Mouse (Mus musculus) intestine, postnatal 0 days (tissue): ENCODE measurements around the gene Gss. TPM values are rescaled to one million over a fixed set of nuclear protein-coding genes. Genes with fewer than 3 reads are reported as not detected.

Experiments
- ATAC-seq: fragments of 200-750 bp; cut with Nextera tagmentation; 2 replicates; pipeline ENCODE4 v1.8.0; 2017; ENCODE audit warnings: mild to moderate bottlenecking, moderate TSS enrichment, moderate library complexity
- H3K27ac ChIP-seq: fragments of 300-500 bp; sonication (generic); 2 replicates; pipeline ENCODE4 v1.5.1; 2014; ENCODE audit warnings: mild to moderate bottlenecking, low read depth, low read length, moderate library complexity
- H3K27me3 ChIP-seq: fragments of 300-500 bp; sonication (generic); replicated peaks from 2 replicates; pipeline ENCODE4 v1.6.1; 2014; ENCODE audit warnings: low read length, mixed read lengths; ENCODE audit not compliant: control insufficient read depth, insufficient read depth
- H3K36me3 ChIP-seq: fragments of 300-500 bp; sonication (generic); 2 replicates; pipeline ENCODE4 v1.6.1; 2014; ENCODE audit warnings: mild to moderate bottlenecking, moderate library complexity; ENCODE audit not compliant: control insufficient read depth, insufficient read depth
- H3K4me1 ChIP-seq: fragments of 300-500 bp; sonication (generic); replicated peaks from 2 replicates; pipeline ENCODE4 v1.6.1; 2014; ENCODE audit warnings: antibody characterized with exemption, low read length, mixed read lengths; ENCODE audit not compliant: control insufficient read depth, insufficient read depth
- H3K4me2 ChIP-seq: fragments of 300-500 bp; sonication (generic); replicated peaks from 2 replicates; pipeline ENCODE4 v1.6.1; 2014; ENCODE audit warnings: low read depth, mild to moderate bottlenecking, moderate library complexity
- H3K4me3 ChIP-seq: fragments of 300-500 bp; sonication (generic); 2 replicates; pipeline ENCODE4 v1.5.1; 2014; ENCODE audit warnings: low read depth, low read length
- H3K9ac ChIP-seq: fragments of 300-500 bp; sonication (generic); 2 replicates; pipeline ENCODE4 v1.6.1; 2014; ENCODE audit warnings: mild to moderate bottlenecking, low read depth, low read length
- H3K9me3 ChIP-seq: fragments of 300-500 bp; sonication (generic); 2 replicates; pipeline ENCODE4 v1.6.1; 2016; ENCODE audit warnings: mixed run types; ENCODE audit not compliant: control insufficient read depth
- CTCF ChIP-seq: sonication (generic); IDR thresholded peaks from 2 replicates; pipeline ENCODE4 v1.5.1; 2016; ENCODE audit warnings: low read depth, mild to moderate bottlenecking, control low read depth, antibody characterized with exemption, moderate library complexity
- WGBS: fragments of 180-500 bp; shearing (Covaris S2); extraction: QIAGEN DNeasy Blood & Tissue Kit; methylation state at CpG from one replicate; pipeline ENCODE4 v1.1.7; 2014; 5-methylcytosine and 5-hydroxymethylcytosine counted together
- polyA plus RNA-seq: library from polyadenylated mRNA; unstranded; fragments of >200 nt; fragmentation: Nextera tagmentation; extraction: Ambion mirVana; gene quantifications from 2 replicates; pipeline ENCODE4 v1.2.1, GENCODE M21; 2015

The Gss gene
- 210 and 219 TPM in 2 replicates for polyA plus RNA-seq

- Histone ChIP-seq H3K36me3 (no peaks in the 10 kb centered on the region), H3K27me3 (no peaks in the 10 kb centered on the region), H3K4me2 (peak within 1 kb of the TSS; percentile 66), H3K9me3 (no peaks in the 10 kb centered on the region), H3K4me1 (no peaks in the 10 kb centered on the region), H3K27ac (peak within 1 kb of the TSS; percentile 95), H3K9ac (peak within 1 kb of the TSS; percentile 64), H3K4me3 (peak within 1 kb of the TSS; percentile 65)
- WGBS: under 1% methylated on average over 53 of the region's 53 CpGs
- 0 out of 2 replicates have a peak, but pooled peaks have one; percentile 14 for TF ChIP-seq CTCF
- ATAC-seq: peak; percentile 78
Measured at GRCm38 (mm10) chr2:155592137-155592853, at the start of gene Gss. Gss (minus strand) TSS chr2:155592810.

- Histone ChIP-seq H3K27me3 (no peaks in the 10 kb centered on the region), H3K4me3 (no peak overlapping the region), H3K9ac (no peak overlapping the region), H3K9me3 (no peaks in the 10 kb centered on the region), H3K4me2 (peak overlapping the region; percentile 21), H3K36me3 (peaks cover 87% of the 10 kb centered on the region), H3K4me1 (0 out of 2 replicates have a peak, but pooled peaks cover 6% of the 10 kb centered on the region), H3K27ac (peak overlapping the region; percentile 86)
- TF ChIP-seq CTCF: no peak
- WGBS: 57% methylated on average over 18 of the region's 18 CpGs
- ATAC-seq: peak; percentile 92
Measured at GRCm38 (mm10) chr2:155641540-155642472, 49.2 kb upstream of the Gss start.

- TF ChIP-seq CTCF: no peak
- no peaks in the 10 kb centered on the region for H3K9me3 ChIP-seq
- no peak overlapping the region for H3K4me2 ChIP-seq
- WGBS: 88% methylated on average over 6 of the region's 6 CpGs
- H3K4me1 ChIP-seq: 0 out of 2 replicates have a peak, but pooled peaks cover 6% of the 10 kb centered on the region
- ATAC-seq: no peak
- H3K9ac ChIP-seq: no peak overlapping the region
- H3K27me3 ChIP-seq: no peaks in the 10 kb centered on the region
- peaks cover 94% of the 10 kb centered on the region for H3K36me3 ChIP-seq
- peak overlapping the region; percentile 86 for H3K27ac ChIP-seq
- H3K4me3 ChIP-seq: no peak overlapping the region
Measured at GRCm38 (mm10) chr2:155640656-155641055, 48.0 kb upstream of the Gss start.

- TF ChIP-seq CTCF: no peak
- Histone ChIP-seq H3K36me3 (peaks cover 96% of the 10 kb centered on the region), H3K9ac (no peak overlapping the region)
Measured at GRCm38 (mm10) chr2:155637411-155637810, 44.8 kb upstream of the Gss start.

GRCm38 (mm10) chr2:155636881-155637280 is 44.3 kb upstream of the Gss start:
- no peak for ATAC-seq
- Histone ChIP-seq H3K4me2 (no peak overlapping the region), H3K27me3 (no peaks in the 10 kb centered on the region), H3K9ac (no peak overlapping the region), H3K36me3 (peaks cover 96% of the 10 kb centered on the region), H3K4me1 (0 out of 2 replicates have a peak, but pooled peaks cover 6% of the 10 kb centered on the region), H3K27ac (no peak overlapping the region), H3K9me3 (no peaks in the 10 kb centered on the region), H3K4me3 (no peak overlapping the region)
- TF ChIP-seq CTCF: no peak

More at GRCm38 (mm10) chr2:155637411-155637810, 44.8 kb upstream of the Gss start:
- WGBS: 91% methylated on average over 4 of the region's 4 CpGs
- no peak overlapping the region for H3K4me3 ChIP-seq
- no peaks in the 10 kb centered on the region for H3K9me3 ChIP-seq
- no peak overlapping the region for H3K4me2 ChIP-seq
- no peak for ATAC-seq
- 0 out of 2 replicates have a peak, but pooled peaks cover 6% of the 10 kb centered on the region for H3K4me1 ChIP-seq
- H3K27ac ChIP-seq: no peak overlapping the region
- no peaks in the 10 kb centered on the region for H3K27me3 ChIP-seq

GRCm38 (mm10) chr2:155635961-155636360 is 43.4 kb upstream of the Gss start:
- Histone ChIP-seq H3K4me3 (no peak overlapping the region), H3K4me2 (no peak overlapping the region), H3K27me3 (no peaks in the 10 kb centered on the region), H3K36me3 (peaks cover 99% of the 10 kb centered on the region), H3K4me1 (0 out of 2 replicates have a peak, but pooled peaks cover 5% of the 10 kb centered on the region), H3K9me3 (no peaks in the 10 kb centered on the region), H3K27ac (no peak overlapping the region), H3K9ac (no peak overlapping the region)
- WGBS: 92% methylated on average over 8 of the region's 8 CpGs
- ATAC-seq: no peak
- no peak for TF ChIP-seq CTCF
